Mouse (Mus musculus) small intestine, adult 2 months (tissue): Measurements from ENCODE around the gene Cep131.

Experiments
- CTCF ChIP-seq: fragments of 200-500 bp; IDR thresholded peaks from 2 replicates; pipeline ENCODE4 v1.5.1; 2012; ENCODE audit warnings: low read depth, mild to moderate bottlenecking, control low read depth, inconsistent platforms, low read length, moderate library complexity, mixed read lengths; ENCODE audit not compliant: insufficient replicate concordance, insufficient read length; ENCODE audit errors: extremely low read depth
- POLR2A ChIP-seq: fragments of 200-500 bp; IDR thresholded peaks from 2 replicates; pipeline ENCODE4 v1.6.1; 2012; ENCODE audit warnings: low read depth, mild to moderate bottlenecking, control low read depth, inconsistent platforms, low read length, moderate library complexity

- TF ChIP-seq POLR2A (no peak), CTCF (no peak)
These were observed 25.5 kb upstream of the Cep131 start for GRCm38 (mm10) chr11:120112136-120112535.
